Mouse (Mus musculus) heart, adult 2 months (tissue): ENCODE data around the gene Cc2d2b. TPM values are rescaled to one million over a fixed set of nuclear protein-coding genes. Genes with fewer than 3 reads are reported as not detected.

ENCODE experiments used
- DNase-seq, 2 experiments: peaks; one replicate each; pipeline ENCODE4 v3.0.0; 2021
- H3K27ac ChIP-seq: fragments of 200-600 bp; 2 replicates; pipeline ENCODE4 v1.8.1; 2022
- H3K27me3 ChIP-seq: fragments of 200-500 bp; 2 replicates; pipeline ENCODE4 v1.6.1; 2012; ENCODE audit warnings: mild to moderate bottlenecking, low read length, inconsistent platforms, mixed read lengths; ENCODE audit not compliant: control insufficient read depth, insufficient read depth
- H3K36me3 ChIP-seq: fragments of 200-500 bp; 2 replicates; pipeline ENCODE4 v1.6.1; 2012; ENCODE audit warnings: low read length, inconsistent platforms; ENCODE audit not compliant: control insufficient read depth, insufficient read depth
- H3K4me1 ChIP-seq: fragments of 200-500 bp; 2 replicates; pipeline ENCODE4 v1.6.1; 2011; ENCODE audit warnings: low read length; ENCODE audit not compliant: control insufficient read depth, insufficient read depth
- H3K4me3 ChIP-seq: fragments of 200-600 bp; 2 replicates; pipeline ENCODE4 v1.8.1; 2022
- H3K79me2 ChIP-seq: fragments of 200-500 bp; replicated peaks from 2 replicates; pipeline ENCODE4 v1.6.1; 2012; ENCODE audit warnings: mild to moderate bottlenecking, inconsistent platforms, low read length, moderate library complexity, mixed read lengths; ENCODE audit not compliant: control insufficient read depth, insufficient read depth
- H3K9ac ChIP-seq: fragments of 200-500 bp; 2 replicates; pipeline ENCODE4 v1.6.1; 2012; ENCODE audit warnings: low read depth, mild to moderate bottlenecking, control low read depth, inconsistent platforms, low read length, mixed read lengths
- CTCF ChIP-seq: fragments of 200-600 bp; IDR thresholded peaks from 2 replicates; pipeline ENCODE4 v1.8.1; 2022; ENCODE audit warnings: antibody characterized with exemption, mild to moderate bottlenecking, moderate library complexity
- EP300 ChIP-seq: fragments of 200-500 bp; IDR thresholded peaks from 2 replicates; pipeline ENCODE4 v1.6.1; 2011; ENCODE audit warnings: low read depth, low read length, control low read depth; ENCODE audit not compliant: insufficient read depth
- POLR2A ChIP-seq: fragments of 200-500 bp; IDR thresholded peaks from 2 replicates; pipeline ENCODE4 v1.6.1; 2011; ENCODE audit warnings: mild to moderate bottlenecking, low read depth, low read length, control low read depth; ENCODE audit not compliant: insufficient read depth
- WGBS: fragments of 180-500 bp; shearing (Covaris S2); methylation state at CpG from one replicate; pipeline ENCODE4 v1.1.7; 2018; 5-methylcytosine and 5-hydroxymethylcytosine counted together
- intact Hi-C: fragments of 180-260 bp; cut with DNase I; formaldehyde crosslinking; loops from one replicate; pipeline ENCODE4 v1.15.1; 2025
- polyA plus RNA-seq: library from polyadenylated mRNA; depleted of rRNA; stranded (reverse); fragments of >200 nt; gene quantifications from 2 replicates; pipeline ENCODE4 v1.2.3, GENCODE M21; 2012
- total RNA-seq, 2 experiments: library from RNA; stranded (reverse); gene quantifications; 2 replicates each; pipeline ENCODE4 v1.2.3; 2021

Cc2d2b gene
- total and polyA plus RNA-seq, 3 experiments: not detected

- DNase-seq: no peak
- intact Hi-C loops: no loop called here
- no peaks in the 10 kb centered on the region; the same call in 1 of the 2 replicates for H3K36me3 ChIP-seq
- H3K4me1 ChIP-seq: no peaks in the 10 kb centered on the region
- H3K27ac ChIP-seq: no peak overlapping the region
- TF ChIP-seq CTCF: no peak
- TF ChIP-seq POLR2A: no peak
- no peak for TF ChIP-seq EP300
- 92% methylated on average over 5 of the region's 5 CpGs for WGBS
- no peak overlapping the region for H3K9ac ChIP-seq
- no peak overlapping the region for H3K4me3 ChIP-seq
- H3K27me3 ChIP-seq: no peaks in the 10 kb centered on the region
- no peaks in the 10 kb centered on the region for H3K79me2 ChIP-seq
Observed at GRCm38 (mm10) chr19:40737613-40738012, 10.9 kb upstream of the Cc2d2b start.

- intact Hi-C loops: no loop called here
- Histone ChIP-seq H3K79me2 (no peaks in the 10 kb centered on the region), H3K9ac (no peak overlapping the region), H3K4me3 (no peak overlapping the region), H3K27ac (no peak overlapping the region), H3K36me3 (no peaks in the 10 kb centered on the region; the same call in 1 of the 2 replicates), H3K27me3 (no peaks in the 10 kb centered on the region), H3K4me1 (no peaks in the 10 kb centered on the region)
- TF ChIP-seq EP300 (no peak), POLR2A (no peak), CTCF (no peak)
- no peak for DNase-seq
- WGBS: 61% methylated on average over 13 of the region's 13 CpGs
Observed at GRCm38 (mm10) chr19:40738683-40739324, 9.7 kb upstream of the Cc2d2b start.

GRCm38 (mm10) chr19:40746603-40747002 lies 1.9 kb upstream of the Cc2d2b start:
- WGBS: 48% methylated on average over 4 of the region's 4 CpGs
- Histone ChIP-seq H3K27ac (no peak overlapping the region), H3K4me3 (no peak overlapping the region), H3K27me3 (no peaks in the 10 kb centered on the region), H3K9ac (no peak overlapping the region), H3K79me2 (no peaks in the 10 kb centered on the region), H3K4me1 (no peaks in the 10 kb centered on the region), H3K36me3 (no peaks in the 10 kb centered on the region)
- no peak for DNase-seq
- TF ChIP-seq EP300 (no peak), CTCF (no peak), POLR2A (no peak)
- intact Hi-C loops: no loop called here

- H3K36me3 ChIP-seq: no peaks in the 10 kb centered on the region
- intact Hi-C loops: loop anchor here (1.0 kb wide), 1 partner anchor 262 kb away; no protein-coding TSS in a partner anchor
Observed at GRCm38 (mm10) chr19:40754311-40754710, 5.8 kb downstream of the Cc2d2b start.

GRCm38 (mm10) chr19:40760071-40760470 lies 11.5 kb downstream of the Cc2d2b start:
- 69% methylated on average over 2 of the region's 2 CpGs for WGBS
- no peak overlapping the region for H3K4me3 ChIP-seq
- H3K4me1 ChIP-seq: no peaks in the 10 kb centered on the region
- H3K9ac ChIP-seq: no peak overlapping the region
- TF ChIP-seq POLR2A (no peak), CTCF (no peak), EP300 (no peak)
- no peak overlapping the region for H3K27ac ChIP-seq
- H3K36me3 ChIP-seq: no peaks in the 10 kb centered on the region
- no peak for DNase-seq
- no peaks in the 10 kb centered on the region for H3K79me2 ChIP-seq
- intact Hi-C loops: no loop called here
- no peaks in the 10 kb centered on the region; the same call in 1 of the 2 replicates for H3K27me3 ChIP-seq

More at GRCm38 (mm10) chr19:40754311-40754710, 5.8 kb downstream of the Cc2d2b start:
- TF ChIP-seq CTCF (peak; percentile 68), EP300 (no peak), POLR2A (no peak)
- no peak overlapping the region for H3K4me3 ChIP-seq
- no peak overlapping the region for H3K27ac ChIP-seq
- DNase-seq: peak; percentile 32 to 49
- H3K27me3 ChIP-seq: no peaks in the 10 kb centered on the region
- 76% methylated on average over 2 of the region's 2 CpGs for WGBS
- H3K4me1 ChIP-seq: no peaks in the 10 kb centered on the region
- no peak overlapping the region for H3K9ac ChIP-seq
- no peaks in the 10 kb centered on the region for H3K79me2 ChIP-seq

- TF ChIP-seq CTCF (no peak), EP300 (no peak), POLR2A (no peak)
- peak; percentile 23 to 30 for DNase-seq
- peak overlapping the region; percentile 22 for H3K4me3 ChIP-seq
- H3K9ac ChIP-seq: no peak overlapping the region
- WGBS: 33% methylated on average over 22 of the region's 22 CpGs
- no peaks in the 10 kb centered on the region for H3K4me1 ChIP-seq
- intact Hi-C loops: no loop called here
- H3K79me2 ChIP-seq: no peaks in the 10 kb centered on the region
- H3K27ac ChIP-seq: no peak overlapping the region
- no peaks in the 10 kb centered on the region; the same call in 1 of the 2 replicates for H3K27me3 ChIP-seq
- no peaks in the 10 kb centered on the region for H3K36me3 ChIP-seq
Observed at GRCm38 (mm10) chr19:40762023-40762759, 13.6 kb downstream of the Cc2d2b start.
